Mouse (Mus musculus): Measurements from ENCODE around the gene Vps8. TPM values are rescaled to one million over a fixed set of nuclear protein-coding genes. Genes with fewer than 3 reads are reported as not detected.

The Vps8 gene
- polyA plus RNA-seq, 1 experiment from 2014 or later = 25.5 TPM

- H3K27me3 ChIP-seq (ENCODE audit: control insufficient read depth, insufficient read depth, low read length) = no peaks in the 10 kb centered on the region
- H3K9me3 ChIP-seq (ENCODE audit: control insufficient read depth, low read length) = no peaks in the 10 kb centered on the region
- no peak overlapping the region for H3K4me2 ChIP-seq (ENCODE audit: low read depth, low read length, severe bottlenecking)
- no peak overlapping the region for H3K4me3 ChIP-seq (ENCODE audit: low read depth, low read length)
- no peak overlapping the region for H3K9ac ChIP-seq (ENCODE audit: low read length)
- H3K36me3 ChIP-seq (ENCODE audit: control insufficient read depth, insufficient read depth, low read length) = no peaks in the 10 kb centered on the region
- H3K27ac ChIP-seq (ENCODE audit: low read depth, low read length) = no peak overlapping the region
- ATAC-seq (replicated peaks; ENCODE audit: low FRiP score) (no peak), DNase-seq (ENCODE audit: low spot score) (no peak)
- no peaks in the 10 kb centered on the region for H3K4me1 ChIP-seq (replicated peaks; ENCODE audit: control insufficient read depth, insufficient read depth, low read length)
These were observed 18.1 kb downstream of the Vps8 start for GRCm38 (mm10) chr16:21441012-21441411.

GRCm38 (mm10) chr16:21445026-21445625 is 22.2 kb downstream of the Vps8 start:
- Histone ChIP-seq H3K4me2 (ENCODE audit: low read depth, low read length, severe bottlenecking) (no peak overlapping the region), H3K9ac (ENCODE audit: low read length) (no peak overlapping the region), H3K9me3 (ENCODE audit: control insufficient read depth, low read length) (no peaks in the 10 kb centered on the region), H3K36me3 (ENCODE audit: control insufficient read depth, insufficient read depth, low read length) (no peaks in the 10 kb centered on the region), H3K27me3 (ENCODE audit: control insufficient read depth, insufficient read depth, low read length) (no peaks in the 10 kb centered on the region), H3K4me3 (ENCODE audit: low read depth, low read length) (no peak overlapping the region), H3K27ac (ENCODE audit: low read depth, low read length) (no peak overlapping the region), H3K4me1 (replicated peaks; ENCODE audit: control insufficient read depth, insufficient read depth, low read length) (no peaks in the 10 kb centered on the region)
- WGBS = 36% methylated on average over 9 of the region's 9 CpGs
- DNase-seq (ENCODE audit: low spot score) = no peak
- no peak for ATAC-seq (replicated peaks; ENCODE audit: low FRiP score)

GRCm38 (mm10) chr16:21447447-21447846 is 24.5 kb downstream of the Vps8 start:
- no peak for ATAC-seq (replicated peaks; ENCODE audit: low FRiP score)

GRCm38 (mm10) chr16:21448464-21448863 is 25.5 kb downstream of the Vps8 start:
- Histone ChIP-seq H3K9ac (ENCODE audit: low read length) (no peak overlapping the region), H3K9me3 (ENCODE audit: control insufficient read depth, low read length) (no peaks in the 10 kb centered on the region), H3K4me1 (replicated peaks; ENCODE audit: control insufficient read depth, insufficient read depth, low read length) (no peaks in the 10 kb centered on the region), H3K36me3 (ENCODE audit: control insufficient read depth, insufficient read depth, low read length) (no peaks in the 10 kb centered on the region; the same call in 1 of the 2 replicates), H3K4me3 (ENCODE audit: low read depth, low read length) (no peak overlapping the region), H3K27me3 (ENCODE audit: control insufficient read depth, insufficient read depth, low read length) (no peaks in the 10 kb centered on the region), H3K27ac (ENCODE audit: low read depth, low read length) (no peak overlapping the region), H3K4me2 (ENCODE audit: low read depth, low read length, severe bottlenecking) (no peak overlapping the region)
- WGBS = 94% methylated on average over 5 of the region's 5 CpGs
- ATAC-seq (replicated peaks; ENCODE audit: low FRiP score) (no peak), DNase-seq (ENCODE audit: low spot score) (no peak)

More at GRCm38 (mm10) chr16:21447447-21447846, 24.5 kb downstream of the Vps8 start:
- no peak for DNase-seq (ENCODE audit: low spot score)
- WGBS = 95% methylated on average over 5 of the region's 5 CpGs
- Histone ChIP-seq H3K9me3 (ENCODE audit: control insufficient read depth, low read length) (no peaks in the 10 kb centered on the region), H3K4me1 (replicated peaks; ENCODE audit: control insufficient read depth, insufficient read depth, low read length) (no peaks in the 10 kb centered on the region), H3K9ac (ENCODE audit: low read length) (no peak overlapping the region), H3K27me3 (ENCODE audit: control insufficient read depth, insufficient read depth, low read length) (no peaks in the 10 kb centered on the region), H3K4me2 (ENCODE audit: low read depth, low read length, severe bottlenecking) (no peak overlapping the region), H3K36me3 (ENCODE audit: control insufficient read depth, insufficient read depth, low read length) (no peaks in the 10 kb centered on the region; the same call in 1 of the 2 replicates), H3K4me3 (ENCODE audit: low read depth, low read length) (no peak overlapping the region), H3K27ac (ENCODE audit: low read depth, low read length) (no peak overlapping the region)

- ATAC-seq (replicated peaks; ENCODE audit: low FRiP score) (no peak), DNase-seq (ENCODE audit: low spot score) (no peak)
- no peaks in the 10 kb centered on the region for H3K4me1 ChIP-seq (replicated peaks; ENCODE audit: control insufficient read depth, insufficient read depth, low read length)
- WGBS = 88% methylated on average over 8 of the region's 8 CpGs
- no peak overlapping the region for H3K4me3 ChIP-seq (ENCODE audit: low read depth, low read length)
- H3K4me2 ChIP-seq (ENCODE audit: low read depth, low read length, severe bottlenecking) = no peak overlapping the region
- no peaks in the 10 kb centered on the region for H3K9me3 ChIP-seq (ENCODE audit: control insufficient read depth, low read length)
- no peak overlapping the region for H3K9ac ChIP-seq (ENCODE audit: low read length)
- H3K36me3 ChIP-seq (ENCODE audit: control insufficient read depth, insufficient read depth, low read length) = no peaks in the 10 kb centered on the region; the same call in 1 of the 2 replicates
- H3K27me3 ChIP-seq (ENCODE audit: control insufficient read depth, insufficient read depth, low read length) = no peaks in the 10 kb centered on the region
- H3K27ac ChIP-seq (ENCODE audit: low read depth, low read length) = no peak overlapping the region
These were observed 27.0 kb downstream of the Vps8 start for GRCm38 (mm10) chr16:21449890-21450289.

GRCm38 (mm10) chr16:21452569-21452968 is 29.7 kb downstream of the Vps8 start:
- peak; percentile 18 for DNase-seq (ENCODE audit: low spot score)
- Histone ChIP-seq H3K36me3 (ENCODE audit: control insufficient read depth, insufficient read depth, low read length) (no peaks in the 10 kb centered on the region; the same call in 1 of the 2 replicates), H3K27ac (ENCODE audit: low read depth, low read length) (no peak overlapping the region), H3K4me1 (replicated peaks; ENCODE audit: control insufficient read depth, insufficient read depth, low read length) (no peaks in the 10 kb centered on the region), H3K4me2 (ENCODE audit: low read depth, low read length, severe bottlenecking) (no peak overlapping the region), H3K27me3 (ENCODE audit: control insufficient read depth, insufficient read depth, low read length) (no peaks in the 10 kb centered on the region), H3K4me3 (ENCODE audit: low read depth, low read length) (no peak overlapping the region), H3K9ac (ENCODE audit: low read length) (no peak overlapping the region), H3K9me3 (ENCODE audit: control insufficient read depth, low read length) (no peaks in the 10 kb centered on the region)
- ATAC-seq (replicated peaks; ENCODE audit: low FRiP score) = no peak
- WGBS = 76% methylated on average over 6 of the region's 6 CpGs

GRCm38 (mm10) chr16:21457639-21458369 is 34.9 kb downstream of the Vps8 start:
- Histone ChIP-seq H3K9ac (ENCODE audit: low read length) (no peak overlapping the region), H3K27ac (ENCODE audit: low read depth, low read length) (no peak overlapping the region), H3K36me3 (ENCODE audit: control insufficient read depth, insufficient read depth, low read length) (no peaks in the 10 kb centered on the region), H3K9me3 (ENCODE audit: control insufficient read depth, low read length) (no peaks in the 10 kb centered on the region), H3K4me1 (replicated peaks; ENCODE audit: control insufficient read depth, insufficient read depth, low read length) (no peaks in the 10 kb centered on the region), H3K27me3 (ENCODE audit: control insufficient read depth, insufficient read depth, low read length) (no peaks in the 10 kb centered on the region), H3K4me3 (ENCODE audit: low read depth, low read length) (no peak overlapping the region), H3K4me2 (ENCODE audit: low read depth, low read length, severe bottlenecking) (no peak overlapping the region)
- DNase-seq (ENCODE audit: low spot score) (no peak), ATAC-seq (replicated peaks; ENCODE audit: low FRiP score) (no peak)
- 91% methylated on average over 14 of the region's 14 CpGs for WGBS

GRCm38 (mm10) chr16:21465868-21466267 is 43.0 kb downstream of the Vps8 start:
- Histone ChIP-seq H3K4me3 (ENCODE audit: low read depth, low read length) (no peak overlapping the region), H3K36me3 (ENCODE audit: control insufficient read depth, insufficient read depth, low read length) (peaks cover 4% of the 10 kb centered on the region; the same call in 1 of the 2 replicates), H3K27ac (ENCODE audit: low read depth, low read length) (no peak overlapping the region), H3K9me3 (ENCODE audit: control insufficient read depth, low read length) (no peaks in the 10 kb centered on the region; the same call in 1 of the 2 replicates), H3K9ac (ENCODE audit: low read length) (no peak overlapping the region), H3K4me2 (ENCODE audit: low read depth, low read length, severe bottlenecking) (no peak overlapping the region), H3K4me1 (replicated peaks; ENCODE audit: control insufficient read depth, insufficient read depth, low read length) (no peaks in the 10 kb centered on the region), H3K27me3 (ENCODE audit: control insufficient read depth, insufficient read depth, low read length) (no peaks in the 10 kb centered on the region)
- ATAC-seq (replicated peaks; ENCODE audit: low FRiP score) = no peak
- peak; percentile 25 for DNase-seq (ENCODE audit: low spot score)
- WGBS = 80% methylated on average over 8 of the region's 8 CpGs

Measured in forebrain, embryonic 11.5 days (tissue).